Mouse (Mus musculus): Measurements from ENCODE around the gene Col19a1. TPM values are rescaled to one million over a fixed set of nuclear protein-coding genes. Genes with fewer than 3 reads are reported as not detected.
"Not testable (repeated sequence)": the region's sequence is repeated elsewhere in the genome, so short reads cannot be mapped to it uniquely, and the experiment has no call there.

Gene Col19a1
- 0.19 and 0.50 TPM in 2 replicates for total RNA-seq (2017)

DNA sequence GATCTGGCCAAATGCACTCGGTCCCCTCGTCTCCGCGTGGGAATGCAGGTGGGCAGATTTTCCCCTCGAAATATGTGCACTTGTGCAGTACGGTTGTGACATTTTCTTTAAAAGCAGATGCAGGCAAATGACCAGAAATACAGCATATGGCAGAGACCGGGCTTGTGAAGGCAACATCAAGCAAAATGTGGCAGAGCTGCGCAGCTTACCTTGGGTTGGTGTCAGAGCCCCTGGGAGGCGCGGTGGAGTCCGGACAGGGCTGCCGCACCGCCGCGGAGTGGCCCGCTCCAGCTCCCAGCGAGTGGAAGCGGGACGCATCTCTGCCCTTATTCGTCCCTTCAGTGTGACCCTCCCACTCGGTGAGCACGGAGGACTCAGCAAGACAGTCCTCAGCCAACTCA, at the start of gene Col19a1:
TSS of gene Col19a1 (minus strand) at position 332 of the 401 bp plus-strand sequence.
- ATAC-seq (replicated peaks in 1 of 2; ENCODE audit: insufficient read depth in 1 of 2, low FRiP score in 2 of 2, low TSS enrichment in 1 of 2, low read depth in 1 of 2, poor library complexity in 2 of 2, severe bottlenecking in 2 of 2): peak; percentile 58 to 75; a peak in 3 of 4 replicates

GRCm38 (mm10) chr1:24633553-24634132, 46.4 kb upstream of the Col19a1 start:
- ATAC-seq (replicated peaks in 1 of 2; ENCODE audit: insufficient read depth in 1 of 2, low FRiP score in 2 of 2, low TSS enrichment in 1 of 2, low read depth in 1 of 2, poor library complexity in 2 of 2, severe bottlenecking in 2 of 2): peak; percentile 78 to 93; a peak in 3 of 4 replicates

DNA sequence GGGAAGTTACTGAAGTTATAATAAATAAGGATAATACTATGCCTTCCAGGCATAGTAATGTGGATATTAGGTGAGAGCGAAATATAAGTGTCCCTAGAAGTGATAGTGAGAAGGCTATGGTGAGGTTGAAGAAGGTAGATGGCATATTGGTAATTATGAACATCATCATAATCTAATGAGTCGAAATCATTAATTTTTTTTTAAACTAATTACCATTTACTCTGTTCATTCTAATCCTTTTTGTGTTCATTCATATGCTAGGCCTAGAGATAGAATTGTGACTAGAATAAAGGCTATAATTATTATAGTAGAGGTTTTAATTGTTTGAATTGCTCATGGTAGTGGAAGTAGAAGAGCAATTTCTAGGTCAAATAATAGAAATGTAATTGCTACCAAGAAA, 25.3 kb upstream of the Col19a1 start:
- ATAC-seq (replicated peaks in 1 of 2; ENCODE audit: insufficient read depth in 1 of 2, low FRiP score in 2 of 2, low TSS enrichment in 1 of 2, low read depth in 1 of 2, poor library complexity in 2 of 2, severe bottlenecking in 2 of 2): not testable (repeated sequence)

DNA sequence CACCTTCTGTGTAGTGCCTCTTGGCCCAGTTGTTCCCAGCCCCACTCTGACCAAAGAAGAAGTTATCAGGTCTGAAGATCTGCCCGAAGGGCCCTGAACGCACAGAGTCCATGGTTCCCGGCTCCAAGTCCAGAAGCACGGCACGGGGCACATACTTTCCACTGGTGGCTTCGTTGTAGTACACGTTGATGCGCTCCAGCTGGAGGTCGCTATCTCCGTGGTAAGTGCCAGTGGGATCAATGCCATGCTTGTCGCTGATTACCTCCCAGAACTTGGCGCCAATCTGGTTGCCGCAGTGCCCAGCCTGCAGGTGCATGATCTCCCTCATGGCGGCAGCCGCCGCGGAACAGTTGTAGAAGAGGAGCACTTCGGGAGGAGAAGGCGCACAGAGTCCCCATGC, 7.8 kb upstream of the Col19a1 start:
- no peak for ATAC-seq (replicated peaks in 1 of 2; ENCODE audit: insufficient read depth in 1 of 2, low FRiP score in 2 of 2, low TSS enrichment in 1 of 2, low read depth in 1 of 2, poor library complexity in 2 of 2, severe bottlenecking in 2 of 2)

- peak; percentile 27 to 29; a peak in 2 of 4 replicates for ATAC-seq (replicated peaks in 1 of 2; ENCODE audit: insufficient read depth in 1 of 2, low FRiP score in 2 of 2, low TSS enrichment in 1 of 2, low read depth in 1 of 2, poor library complexity in 2 of 2, severe bottlenecking in 2 of 2)
Observed at GRCm38 (mm10) chr1:24586370-24587140, 717 bp downstream of the Col19a1 start.

- peak; percentile 93 to 96 for ATAC-seq (replicated peaks in 1 of 2; ENCODE audit: insufficient read depth in 1 of 2, low FRiP score in 2 of 2, low TSS enrichment in 1 of 2, low read depth in 1 of 2, poor library complexity in 2 of 2, severe bottlenecking in 2 of 2)
Observed at GRCm38 (mm10) chr1:24572602-24573001, 14.7 kb downstream of the Col19a1 start.

GRCm38 (mm10) chr1:24564113-24564512, 23.2 kb downstream of the Col19a1 start:
- no peak for ATAC-seq (replicated peaks in 1 of 2; ENCODE audit: insufficient read depth in 1 of 2, low FRiP score in 2 of 2, low TSS enrichment in 1 of 2, low read depth in 1 of 2, poor library complexity in 2 of 2, severe bottlenecking in 2 of 2)

- no peak for ATAC-seq (replicated peaks in 1 of 2; ENCODE audit: insufficient read depth in 1 of 2, low FRiP score in 2 of 2, low TSS enrichment in 1 of 2, low read depth in 1 of 2, poor library complexity in 2 of 2, severe bottlenecking in 2 of 2)
Observed at GRCm38 (mm10) chr1:24558005-24558404, 29.3 kb downstream of the Col19a1 start.

- ATAC-seq (replicated peaks in 1 of 2; ENCODE audit: insufficient read depth in 1 of 2, low FRiP score in 2 of 2, low TSS enrichment in 1 of 2, low read depth in 1 of 2, poor library complexity in 2 of 2, severe bottlenecking in 2 of 2): peak; percentile 62 to 69; a peak in 3 of 4 replicates
Observed at GRCm38 (mm10) chr1:24553462-24553861, 33.8 kb downstream of the Col19a1 start.

- no peak for ATAC-seq (replicated peaks in 1 of 2; ENCODE audit: insufficient read depth in 1 of 2, low FRiP score in 2 of 2, low TSS enrichment in 1 of 2, low read depth in 1 of 2, poor library complexity in 2 of 2, severe bottlenecking in 2 of 2)
Observed at GRCm38 (mm10) chr1:24550560-24551280, 36.6 kb downstream of the Col19a1 start.

GRCm38 (mm10) chr1:24550031-24550430, 37.2 kb downstream of the Col19a1 start:
- no peak for ATAC-seq (replicated peaks in 1 of 2; ENCODE audit: insufficient read depth in 1 of 2, low FRiP score in 2 of 2, low TSS enrichment in 1 of 2, low read depth in 1 of 2, poor library complexity in 2 of 2, severe bottlenecking in 2 of 2)

DNA sequence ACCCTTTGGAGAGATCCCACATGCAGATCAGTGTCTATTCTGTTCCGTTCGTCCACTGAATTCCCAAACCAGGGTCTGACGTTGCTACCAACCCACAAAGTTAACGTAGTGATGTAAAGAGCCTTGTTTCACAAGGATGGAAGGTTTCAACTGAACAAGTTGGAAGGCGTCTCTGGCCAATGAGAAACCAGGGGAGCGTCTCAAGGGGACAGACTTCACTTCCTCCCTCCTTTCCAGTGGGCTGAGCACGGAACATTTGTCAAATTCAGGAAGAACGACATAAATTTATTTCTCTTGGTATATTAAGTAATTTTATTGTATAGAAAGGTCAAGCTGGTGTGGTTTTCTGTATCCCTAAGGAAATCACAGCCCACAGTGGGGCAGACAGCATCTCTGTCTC, 38.2 kb downstream of the Col19a1 start:
- ATAC-seq (replicated peaks in 1 of 2; ENCODE audit: insufficient read depth in 1 of 2, low FRiP score in 2 of 2, low TSS enrichment in 1 of 2, low read depth in 1 of 2, poor library complexity in 2 of 2, severe bottlenecking in 2 of 2): no peak

DNA sequence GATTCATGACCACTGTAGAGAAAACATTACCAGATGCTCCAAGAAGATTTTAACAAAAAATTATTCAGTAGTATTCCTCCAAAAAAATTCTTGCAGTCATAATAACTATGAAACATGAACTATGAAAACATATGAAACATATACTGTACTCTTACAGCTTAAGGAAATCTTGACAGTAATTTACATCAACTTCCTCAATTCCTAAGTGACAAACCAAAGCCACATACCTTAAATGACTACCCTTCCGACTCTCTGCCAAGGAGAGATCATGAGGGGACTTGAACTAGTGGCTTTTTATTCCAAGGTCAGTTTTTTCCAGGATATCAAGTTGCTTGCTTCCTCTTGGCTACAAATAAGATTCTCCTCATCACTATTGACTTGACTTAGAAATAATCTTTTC, 39.7 kb downstream of the Col19a1 start:
- no peak for ATAC-seq (replicated peaks in 1 of 2; ENCODE audit: insufficient read depth in 1 of 2, low FRiP score in 2 of 2, low TSS enrichment in 1 of 2, low read depth in 1 of 2, poor library complexity in 2 of 2, severe bottlenecking in 2 of 2)

DNA sequence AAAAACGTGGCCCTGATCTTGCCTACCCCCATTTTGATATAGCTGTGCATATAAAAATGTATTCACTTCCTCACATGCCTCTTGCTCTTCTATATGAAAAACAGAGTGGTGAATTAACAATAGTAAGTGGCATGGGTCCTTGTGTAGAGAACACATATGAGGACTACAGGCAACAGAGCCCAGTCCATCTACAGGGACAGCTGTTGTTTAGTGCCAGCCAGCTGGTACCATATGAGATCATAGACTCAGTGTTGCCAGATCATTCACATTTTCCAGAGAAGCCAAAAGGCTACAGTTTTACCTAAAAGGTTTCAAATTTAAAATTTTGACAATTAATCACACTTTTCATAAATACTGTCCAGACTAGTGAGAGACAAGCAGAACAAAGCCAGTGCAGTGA, 47.4 kb downstream of the Col19a1 start:
- ATAC-seq (replicated peaks in 1 of 2; ENCODE audit: insufficient read depth in 1 of 2, low FRiP score in 2 of 2, low TSS enrichment in 1 of 2, low read depth in 1 of 2, poor library complexity in 2 of 2, severe bottlenecking in 2 of 2): no peak

DNA sequence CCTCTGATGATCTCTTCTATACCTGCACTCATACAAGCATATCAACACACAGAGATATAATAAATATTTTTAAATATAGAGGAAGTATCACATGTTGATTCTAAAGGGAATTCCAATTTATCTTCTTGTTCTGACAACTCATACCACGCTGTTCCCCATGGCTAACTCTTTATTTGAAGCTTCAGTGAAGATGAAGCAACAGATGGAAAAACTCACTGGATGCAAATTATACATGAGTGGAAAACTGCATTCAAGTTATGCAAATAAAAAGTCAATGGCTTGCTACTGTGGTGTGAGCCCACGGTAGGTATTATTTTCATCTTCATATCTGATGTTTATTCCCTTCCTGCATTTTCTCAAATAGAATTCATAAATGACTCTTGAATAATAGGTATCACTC, 60.1 kb downstream of the Col19a1 start:
- ATAC-seq (replicated peaks in 1 of 2; ENCODE audit: insufficient read depth in 1 of 2, low FRiP score in 2 of 2, low TSS enrichment in 1 of 2, low read depth in 1 of 2, poor library complexity in 2 of 2, severe bottlenecking in 2 of 2): no peak

DNA sequence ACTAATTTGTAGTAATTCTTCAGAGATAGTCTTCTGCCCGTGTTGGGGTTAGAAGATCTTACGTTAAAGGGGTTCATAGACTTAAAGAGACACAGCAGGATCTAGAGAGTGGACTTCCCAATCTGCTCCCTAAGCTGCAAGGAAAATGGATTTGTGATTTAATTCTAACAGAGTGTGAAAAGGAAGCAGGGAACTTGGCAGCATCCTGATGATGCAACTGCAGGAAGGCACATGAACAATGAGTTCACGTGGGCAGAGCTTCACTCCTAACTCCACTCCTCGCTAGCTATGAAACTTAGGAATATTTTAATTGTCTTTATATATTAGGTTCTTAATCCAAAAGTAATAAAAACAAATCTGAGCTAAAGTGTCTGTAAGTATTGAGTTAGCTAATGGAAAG, 69.8 kb downstream of the Col19a1 start:
- ATAC-seq (replicated peaks in 1 of 2; ENCODE audit: insufficient read depth in 1 of 2, low FRiP score in 2 of 2, low TSS enrichment in 1 of 2, low read depth in 1 of 2, poor library complexity in 2 of 2, severe bottlenecking in 2 of 2): no peak

- ATAC-seq (replicated peaks in 1 of 2; ENCODE audit: insufficient read depth in 1 of 2, low FRiP score in 2 of 2, low TSS enrichment in 1 of 2, low read depth in 1 of 2, poor library complexity in 2 of 2, severe bottlenecking in 2 of 2): no peak
Observed at GRCm38 (mm10) chr1:24515341-24515740, 71.9 kb downstream of the Col19a1 start.

DNA sequence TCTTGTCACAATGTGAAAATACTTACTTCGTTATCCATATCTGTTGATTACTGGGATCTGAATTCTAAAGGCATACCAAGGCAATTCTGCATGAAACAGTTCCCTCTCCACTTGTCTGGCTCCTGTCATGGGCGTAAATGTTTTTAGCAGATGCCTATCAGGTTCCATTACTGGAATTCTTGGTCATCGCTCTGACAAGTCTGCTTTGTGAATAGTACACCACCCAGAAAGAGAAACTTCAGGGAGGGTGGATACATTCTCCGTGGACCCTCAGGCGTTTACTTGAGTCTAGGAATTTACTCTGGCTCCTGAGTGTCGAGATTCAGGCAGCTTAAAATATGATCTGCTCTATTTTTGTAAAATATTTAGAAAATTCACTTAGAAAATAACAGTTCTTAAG, 75.7 kb downstream of the Col19a1 start:
- no peak for ATAC-seq (replicated peaks in 1 of 2; ENCODE audit: insufficient read depth in 1 of 2, low FRiP score in 2 of 2, low TSS enrichment in 1 of 2, low read depth in 1 of 2, poor library complexity in 2 of 2, severe bottlenecking in 2 of 2)
